Comparison of ENCODE assay signal across 11 mouse cellular contexts in genomic region chr5:137654746-137655145, GRCm38 (mm10). TPM values are rescaled to one million over a fixed set of nuclear protein-coding genes. Genes with fewer than 3 reads are reported as not detected.
DNase-seq lines count a peak whose midpoint lies in the region; ATAC-seq and TF ChIP-seq lines count a peak whose summit lies in the region.
"Had no signal": no experiment of that assay in that cellular context is flagged by ENCODE, and none has a peak within 500 bp of the region (broad histone marks: within the 10 kb centered on the region; RNA-seq: fewer than 3 reads in every experiment).

No protein-coding gene starts in this region.

- 76% methylated on average over 7 of the region's 7 CpGs for WGBS in forebrain, postnatal 0 days
- WGBS in forebrain, embryonic 15.5 days = 80% methylated on average over 7 of the region's 7 CpGs
- WGBS in lung, embryonic 14.5 days = 68% methylated on average over 7 of the region's 7 CpGs

- H3K4me1 ChIP-seq in forebrain, postnatal 0 days (ENCODE audit: insufficient read depth) = no peaks in the 10 kb centered on the region
- peaks cover 4% of the 10 kb centered on the region; the same call in 1 of the 2 replicates for H3K4me1 ChIP-seq in forebrain, embryonic 15.5 days
- peaks cover 3% of the 10 kb centered on the region; the same call in 1 of the 2 replicates for H3K4me1 ChIP-seq in lung, embryonic 14.5 days (ENCODE audit: insufficient read depth)

- H3K4me3 ChIP-seq in forebrain, postnatal 0 days (ENCODE audit: low read depth, low read length) = no peak overlapping the region
- no peak overlapping the region for H3K4me3 ChIP-seq in forebrain, embryonic 15.5 days
- H3K4me3 ChIP-seq in lung, embryonic 14.5 days (ENCODE audit: low read depth, low read length) = no peak overlapping the region
- H3K4me3 ChIP-seq: liver, embryonic 13.5 days; stomach, embryonic 15.5 days had no signal

- no peak overlapping the region for H3K27ac ChIP-seq in forebrain, postnatal 0 days (ENCODE audit: low read depth, low read length)
- no peak overlapping the region for H3K27ac ChIP-seq in forebrain, embryonic 15.5 days (replicated peaks)
- H3K27ac ChIP-seq in lung, embryonic 14.5 days (ENCODE audit: low read depth) = no peak overlapping the region
- H3K27ac ChIP-seq: liver, embryonic 13.5 days; stomach, embryonic 15.5 days had no signal

- H3K4me2 ChIP-seq in forebrain, postnatal 0 days (ENCODE audit: low read depth) = no peak overlapping the region
- H3K4me2 ChIP-seq in forebrain, embryonic 15.5 days (replicated peaks) = no peak overlapping the region
- H3K4me2 ChIP-seq in lung, embryonic 14.5 days = no peak overlapping the region
- H3K4me2 ChIP-seq: liver, embryonic 13.5 days; stomach, embryonic 15.5 days had no signal

- no peak for DNase-seq in forebrain, postnatal 0 days
- peak; percentile 51 for DNase-seq in lung, embryonic 14.5 days
- DNase-seq in lung, postnatal 25 days (ENCODE audit: low spot score) = no peak
- DNase-seq in R1 (ENCODE audit: low read depth, low spot score) = peak; percentile 86
- DNase-seq in retina, embryonic 14.5 days (ENCODE audit: low spot score) = peak; percentile 64
- no peak for DNase-seq in ovary, adult 18-20 months (ENCODE audit: low spot score)
- DNase-seq in layer of hippocampus, postnatal 25 days (ENCODE audit: extremely low spot score in 1 of 2, low spot score in 1 of 2) = no peak
- DNase-seq: liver, embryonic 13.5 days had no signal

- TF ChIP-seq CTCF in forebrain, postnatal 0 days (IDR thresholded peaks at IDR 0.05; ENCODE audit: low read depth) = peak; percentile 64
- peak; percentile 56 for TF ChIP-seq CTCF in lung, embryonic 14.5 days (IDR thresholded peaks at IDR 0.05; ENCODE audit: low read depth)

- no peak for ATAC-seq in forebrain, postnatal 0 days
- no peak for ATAC-seq in forebrain, embryonic 15.5 days (replicated peaks)
- ATAC-seq in lung, embryonic 14.5 days (ENCODE audit: insufficient read depth) = no peak

- H3K36me3 ChIP-seq in forebrain, postnatal 0 days (ENCODE audit: insufficient read depth) = peaks cover 39% of the 10 kb centered on the region
- H3K36me3 ChIP-seq in forebrain, embryonic 15.5 days = peaks cover 34% of the 10 kb centered on the region
- H3K36me3 ChIP-seq in lung, embryonic 14.5 days (ENCODE audit: insufficient read depth) = peaks cover 34% of the 10 kb centered on the region

- no peaks in the 10 kb centered on the region for H3K27me3 ChIP-seq in forebrain, postnatal 0 days (ENCODE audit: insufficient read depth, low read length)
- H3K27me3 ChIP-seq in forebrain, embryonic 15.5 days = no peaks in the 10 kb centered on the region
- H3K27me3 ChIP-seq in lung, embryonic 14.5 days (ENCODE audit: insufficient read depth, low read length) = no peaks in the 10 kb centered on the region
- H3K27me3 ChIP-seq: liver, embryonic 13.5 days; stomach, embryonic 15.5 days had no signal

- no peak overlapping the region for H3K9ac ChIP-seq in forebrain, postnatal 0 days
- H3K9ac ChIP-seq in forebrain, embryonic 15.5 days (replicated peaks) = no peak overlapping the region
- no peak overlapping the region for H3K9ac ChIP-seq in lung, embryonic 14.5 days
- H3K9ac ChIP-seq: liver, embryonic 13.5 days; stomach, embryonic 15.5 days had no signal

- H3K9me3 ChIP-seq in forebrain, postnatal 0 days (ENCODE audit: low read length) = no peaks in the 10 kb centered on the region
- H3K9me3 ChIP-seq in forebrain, embryonic 15.5 days = no peaks in the 10 kb centered on the region
- no peaks in the 10 kb centered on the region for H3K9me3 ChIP-seq in lung, embryonic 14.5 days (ENCODE audit: low read depth, low read length)
- H3K9me3 ChIP-seq: liver, embryonic 13.5 days; stomach, embryonic 15.5 days had no signal

RNA-seq across cellular contexts. Expression of gene Irs3, which starts 9.2 kb away (rescaled TPM):
- 0.31 and 0.76 TPM in 2 replicates for total RNA-seq in forebrain, postnatal 0 days (2014; rRNA removed)
- 0.08 and 0.29 TPM in 2 replicates for polyA plus RNA-seq in forebrain, postnatal 0 days (2015; fragmentation: Nextera tagmentation; extraction: Ambion mirVana)
- polyA plus RNA-seq in forebrain, embryonic 15.5 days (2015; fragmentation: Nextera tagmentation; extraction: Ambion mirVana) = 0.11 TPM in 1 of 2 replicates, not detected in the other
- polyA plus RNA-seq in lung, embryonic 14.5 days (2014; fragmentation: Nextera tagmentation; extraction: Ambion mirVana) = 0.08 TPM in 1 of 2 replicates, not detected in the other
- not detected for total RNA-seq in layer of hippocampus, postnatal 25 days (2021)

RNA-seq across cellular contexts. Expression of gene Sap25, which starts 13.6 kb away (rescaled TPM):
- total RNA-seq in forebrain, postnatal 0 days (2014; rRNA removed) = 4.4 and 4.6 TPM in 2 replicates
- 1.8 TPM in 2 replicates for polyA plus RNA-seq in forebrain, postnatal 0 days (2015; fragmentation: Nextera tagmentation; extraction: Ambion mirVana)
- polyA plus RNA-seq in forebrain, embryonic 15.5 days (2015; fragmentation: Nextera tagmentation; extraction: Ambion mirVana) = 4.5 and 8.5 TPM in 2 replicates
- 6.4 and 8.1 TPM in 2 replicates for polyA plus RNA-seq in lung, embryonic 14.5 days (2014; fragmentation: Nextera tagmentation; extraction: Ambion mirVana)
- 10 to 100 TPM in 1 of 2 experiments, 1 to 10 TPM in 1; 3.1 to 13.9 TPM for total RNA-seq in layer of hippocampus, postnatal 25 days (2021)

RNA-seq across cellular contexts. Expression of gene Gm20605, which starts 25.8 kb away (rescaled TPM):
- 3.6 and 6.1 TPM in 2 replicates for total RNA-seq in forebrain, postnatal 0 days (2014; rRNA removed)
- polyA plus RNA-seq in forebrain, postnatal 0 days (2015; fragmentation: Nextera tagmentation; extraction: Ambion mirVana) = 1.9 and 2.4 TPM in 2 replicates
- polyA plus RNA-seq in forebrain, embryonic 15.5 days (2015; fragmentation: Nextera tagmentation; extraction: Ambion mirVana) = 6.9 and 7.8 TPM in 2 replicates
- polyA plus RNA-seq in lung, embryonic 14.5 days (2014; fragmentation: Nextera tagmentation; extraction: Ambion mirVana) = 9.2 and 11.7 TPM in 2 replicates
- total RNA-seq in layer of hippocampus, postnatal 25 days (2021) = 10 to 100 TPM; 12.7 to 15.8 TPM

RNA-seq across cellular contexts. Expression of gene Lrch4, which starts 25.8 kb away (rescaled TPM):
- total RNA-seq in forebrain, postnatal 0 days (2014; rRNA removed) = 3.3 and 5.6 TPM in 2 replicates
- 11.3 and 12.8 TPM in 2 replicates for polyA plus RNA-seq in forebrain, postnatal 0 days (2015; fragmentation: Nextera tagmentation; extraction: Ambion mirVana)
- 21.4 and 22.1 TPM in 2 replicates for polyA plus RNA-seq in forebrain, embryonic 15.5 days (2015; fragmentation: Nextera tagmentation; extraction: Ambion mirVana)
- 32.1 and 40.5 TPM in 2 replicates for polyA plus RNA-seq in lung, embryonic 14.5 days (2014; fragmentation: Nextera tagmentation; extraction: Ambion mirVana)
- total RNA-seq in layer of hippocampus, postnatal 25 days (2021) = 10 to 100 TPM; 19.3 to 23.5 TPM

RNA-seq across cellular contexts. Expression of gene Fbxo24, which starts 25.9 kb away (rescaled TPM):
- total RNA-seq in forebrain, postnatal 0 days (2014; rRNA removed) = 0.23 and 0.24 TPM in 2 replicates
- 0.09 and 0.10 TPM in 2 replicates for polyA plus RNA-seq in forebrain, postnatal 0 days (2015; fragmentation: Nextera tagmentation; extraction: Ambion mirVana)
- 0.22 TPM in 1 of 2 replicates, not detected in the other for polyA plus RNA-seq in forebrain, embryonic 15.5 days (2015; fragmentation: Nextera tagmentation; extraction: Ambion mirVana)
- polyA plus RNA-seq in lung, embryonic 14.5 days (2014; fragmentation: Nextera tagmentation; extraction: Ambion mirVana) = 0.19 TPM in 1 of 2 replicates, not detected in the other
- under 1 TPM; 0.27 to 0.31 TPM for total RNA-seq in layer of hippocampus, postnatal 25 days (2021)
- total RNA-seq: monocyte, adult 5-6 weeks had no signal
- polyA plus RNA-seq: liver, embryonic 13.5 days had no signal

Comparison
In these comparisons a context has a peak if more than half of its experiments do, and no peak if none do; other contexts are left out.
1. DNase-seq: peak in lung, embryonic 14.5 days (single experiment), R1 (single experiment) and retina, embryonic 14.5 days (single experiment); none in forebrain, postnatal 0 days (single experiment), lung, postnatal 25 days (single experiment), ovary, adult 18-20 months (single experiment) and layer of hippocampus, postnatal 25 days (0 of 2).